Mouse (Mus musculus): ENCODE data around the gene AB124611.
"Not testable (repeated sequence)": the region's sequence is repeated elsewhere in the genome, so short reads cannot be mapped to it uniquely, and the experiment has no call there.

The AB124611 gene

DNA sequence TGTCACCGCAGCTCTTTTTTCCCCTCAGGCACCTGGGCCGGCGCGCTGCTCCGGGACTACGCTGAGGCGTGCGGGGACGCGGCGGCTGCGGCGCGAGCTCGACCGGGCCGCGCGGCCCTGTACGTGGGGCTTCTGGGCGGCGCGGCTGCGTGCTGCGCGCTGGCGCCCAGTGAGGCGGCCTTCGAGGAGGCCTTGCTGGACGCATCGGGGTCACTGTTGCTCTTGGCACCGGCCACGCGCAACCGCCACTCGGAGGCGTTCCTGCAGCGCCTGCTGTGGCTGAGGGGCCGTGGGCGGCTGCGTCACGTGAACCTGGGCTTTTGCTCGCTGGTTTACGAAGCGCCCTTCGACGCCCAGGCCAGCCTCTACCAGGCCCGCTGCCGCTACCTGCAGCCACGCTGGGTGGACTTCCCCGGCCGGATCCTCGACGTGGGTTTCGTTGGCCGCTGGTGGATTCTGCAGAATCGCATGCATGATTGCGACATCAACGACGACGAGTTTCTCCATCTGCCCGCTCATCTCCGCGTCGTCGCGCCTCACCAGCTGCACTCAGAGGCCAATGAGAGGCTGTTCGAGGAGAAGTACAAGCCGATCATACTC, 67.2 kb downstream of the AB124611 start:
- Histone ChIP-seq H3K4me1 (replicated peaks; ENCODE audit: low read depth, low read length) (peaks cover 55% of the 10 kb centered on the region), H3K9me3 (ENCODE audit: low read length) (no peaks in the 10 kb centered on the region), H3K27me3 (ENCODE audit: insufficient read depth, low read length) (no peaks in the 10 kb centered on the region), H3K36me3 (ENCODE audit: insufficient read depth, low read length) (peaks cover 70% of the 10 kb centered on the region), H3K4me3 (replicated peaks; ENCODE audit: low read length) (peak overlapping the region; percentile 97)
- TF ChIP-seq NANOG (IDR thresholded peaks at IDR 0.05; ENCODE audit: borderline replicate concordance, low read length) (no peak), POU5F1 (IDR thresholded peaks at IDR 0.05; ENCODE audit: borderline replicate concordance, low read length) (no peak), CTCF (conservative IDR thresholded peaks at IDR 0.05; ENCODE audit: low read length) (no peak)

DNA sequence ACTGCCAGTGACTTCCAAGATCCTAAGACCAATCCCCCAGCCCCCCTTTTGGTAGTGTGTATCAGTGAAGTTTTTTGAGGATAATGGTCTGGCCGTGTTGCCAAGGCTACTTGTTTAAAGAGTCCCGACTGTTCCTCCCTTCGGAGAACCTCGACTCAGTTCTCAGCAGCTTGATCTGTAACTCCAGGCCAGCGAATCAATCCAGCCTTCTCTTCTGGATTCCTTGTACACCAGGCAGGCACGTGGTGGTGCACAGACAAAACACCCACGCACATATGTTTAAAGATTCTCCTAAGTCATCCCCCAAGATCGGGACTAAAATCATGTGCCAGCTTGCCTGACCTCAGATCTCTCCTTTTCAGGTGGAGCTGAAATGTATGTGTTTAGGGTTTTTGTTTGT, 68.4 kb downstream of the AB124611 start:
- Histone ChIP-seq H3K4me1 (replicated peaks; ENCODE audit: low read depth, low read length) (peaks cover 47% of the 10 kb centered on the region), H3K4me3 (replicated peaks; ENCODE audit: low read length) (peak overlapping the region; percentile 97), H3K36me3 (ENCODE audit: insufficient read depth, low read length) (peaks cover 59% of the 10 kb centered on the region)

DNA sequence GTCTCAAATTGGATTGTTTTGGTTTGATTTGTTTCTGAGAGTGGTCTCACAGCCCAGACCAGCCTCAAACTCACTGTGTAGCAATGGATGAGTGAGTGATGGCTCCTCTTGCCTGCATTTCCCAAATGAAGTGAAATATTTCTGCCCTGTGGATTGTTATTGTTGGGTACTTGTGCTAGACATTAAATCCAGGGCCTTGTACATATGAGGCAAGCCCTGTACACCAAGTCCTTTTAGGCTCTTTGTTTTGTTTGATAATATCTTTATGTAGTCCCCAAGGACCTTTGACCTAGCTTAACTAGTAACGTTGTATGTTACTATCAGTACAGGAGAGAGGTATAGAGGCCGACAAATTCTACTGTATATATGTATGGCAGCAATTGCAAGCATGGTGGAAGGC, 68.9 kb downstream of the AB124611 start:
- peaks cover 54% of the 10 kb centered on the region for H3K36me3 ChIP-seq (ENCODE audit: insufficient read depth, low read length)
- H3K4me3 ChIP-seq (replicated peaks; ENCODE audit: low read length) = no peak overlapping the region
- H3K9me3 ChIP-seq (ENCODE audit: low read length) = no peaks in the 10 kb centered on the region
- peaks cover 42% of the 10 kb centered on the region for H3K4me1 ChIP-seq (replicated peaks; ENCODE audit: low read depth, low read length)
- no peaks in the 10 kb centered on the region for H3K27me3 ChIP-seq (ENCODE audit: insufficient read depth, low read length)
- TF ChIP-seq NANOG (IDR thresholded peaks at IDR 0.05; ENCODE audit: borderline replicate concordance, low read length) = no peak
- no peak for TF ChIP-seq CTCF (conservative IDR thresholded peaks at IDR 0.05; ENCODE audit: low read length)
- no peak for TF ChIP-seq POU5F1 (IDR thresholded peaks at IDR 0.05; ENCODE audit: borderline replicate concordance, low read length)

More for the DNA sequence above, 68.4 kb downstream of the AB124611 start:
- not testable (repeated sequence) for H3K27me3 ChIP-seq (ENCODE audit: insufficient read depth, low read length); H3K9me3 ChIP-seq (ENCODE audit: low read length)

All from E14TG2a.4 (cell line).